Mouse (Mus musculus): ENCODE data around the gene Map1s. TPM values are rescaled to one million over a fixed set of nuclear protein-coding genes. Genes with fewer than 3 reads are reported as not detected.
"Not testable (repeated sequence)": the region's sequence is repeated elsewhere in the genome, so short reads cannot be mapped to it uniquely, and the experiment has no call there.

Map1s gene
- total RNA-seq, 2 experiments from 2014 or later = 97.0 to 98.1 TPM

- no peak for TF ChIP-seq CTCF (conservative IDR thresholded peaks at IDR 0.05)
- DNase-seq (ENCODE audit: low spot score in 2 of 2) = no peak
These were observed 21.0 kb upstream of the Map1s start for GRCm38 (mm10) chr8:70884683-70885082.

GRCm38 (mm10) chr8:70885612-70886011, 20.1 kb upstream of the Map1s start:
- no peak for TF ChIP-seq CTCF (conservative IDR thresholded peaks at IDR 0.05)
- H3K27ac ChIP-seq = no peak overlapping the region
- H3K4me3 ChIP-seq = no peak overlapping the region
- DNase-seq (ENCODE audit: low spot score in 2 of 2) = no peak

More at GRCm38 (mm10) chr8:70884683-70885082, 21.0 kb upstream of the Map1s start:
- Histone ChIP-seq H3K4me3 (no peak overlapping the region), H3K27ac (no peak overlapping the region)

- Histone ChIP-seq H3K4me3 (peak overlapping the region; percentile 7; the same call in 1 of the 2 replicates), H3K27ac (no peak overlapping the region)
- peak in 1 of 2 experiments; percentile 46 for DNase-seq (ENCODE audit: low spot score in 2 of 2)
- no peak for TF ChIP-seq CTCF (conservative IDR thresholded peaks at IDR 0.05)
These were observed 18.1 kb upstream of the Map1s start for GRCm38 (mm10) chr8:70887669-70888068.

- DNase-seq (ENCODE audit: low spot score in 2 of 2) = no peak
- no peak overlapping the region for H3K4me3 ChIP-seq
- TF ChIP-seq CTCF (conservative IDR thresholded peaks at IDR 0.05) = no peak
- H3K27ac ChIP-seq = no peak overlapping the region
These were observed 15.1 kb upstream of the Map1s start for GRCm38 (mm10) chr8:70890656-70891055.

GRCm38 (mm10) chr8:70891356-70891755, 14.4 kb upstream of the Map1s start:
- H3K27ac ChIP-seq = no peak overlapping the region
- DNase-seq (ENCODE audit: low spot score in 2 of 2) = no peak
- H3K4me3 ChIP-seq = no peak overlapping the region
- no peak for TF ChIP-seq CTCF (conservative IDR thresholded peaks at IDR 0.05)

- DNase-seq (ENCODE audit: low spot score in 2 of 2) = no peak
- Histone ChIP-seq H3K27ac (no peak within 1 kb of the TSS), H3K4me3 (no peak within 1 kb of the TSS)
- no peak for TF ChIP-seq CTCF (conservative IDR thresholded peaks at IDR 0.05)
These were observed 13.5 kb upstream of the Map1s start, which contains the start of gene Slc5a5 for GRCm38 (mm10) chr8:70892022-70892895. TSS of gene Slc5a5 (minus strand) at chr8:70892757.

GRCm38 (mm10) chr8:70892896-70893655, 12.7 kb upstream of the Map1s start:
- no peak for TF ChIP-seq CTCF (conservative IDR thresholded peaks at IDR 0.05)
- no peak overlapping the region for H3K4me3 ChIP-seq
- no peak for DNase-seq (ENCODE audit: low spot score in 2 of 2)
- H3K27ac ChIP-seq = no peak overlapping the region

GRCm38 (mm10) chr8:70893656-70894384, 11.9 kb upstream of the Map1s start:
- peak in 1 of 2 experiments; percentile 67 for DNase-seq (ENCODE audit: low spot score in 2 of 2)
- Histone ChIP-seq H3K4me3 (no peak overlapping the region), H3K27ac (no peak overlapping the region)
- TF ChIP-seq CTCF (conservative IDR thresholded peaks at IDR 0.05) = peak; percentile 83

- no peak for TF ChIP-seq CTCF (conservative IDR thresholded peaks at IDR 0.05)
- H3K4me3 ChIP-seq = no peak overlapping the region
- H3K27ac ChIP-seq = no peak overlapping the region
- DNase-seq (ENCODE audit: low spot score in 2 of 2) = no peak
These were observed 11.4 kb upstream of the Map1s start for GRCm38 (mm10) chr8:70894385-70894720.

GRCm38 (mm10) chr8:70894771-70895545, 10.8 kb upstream of the Map1s start:
- no peak overlapping the region for H3K27ac ChIP-seq
- TF ChIP-seq CTCF (conservative IDR thresholded peaks at IDR 0.05) = no peak
- DNase-seq (ENCODE audit: low spot score in 2 of 2) = no peak
- H3K4me3 ChIP-seq = no peak overlapping the region

GRCm38 (mm10) chr8:70895571-70896259, 10.0 kb upstream of the Map1s start:
- not testable (repeated sequence) for DNase-seq (ENCODE audit: low spot score in 2 of 2); H3K27ac ChIP-seq
- H3K4me3 ChIP-seq = peak overlapping the region; percentile 97
